Mouse (Mus musculus) embryo, embryonic 10 days (tissue): ENCODE data around the gene Phactr1.

Source experiments
- DNase-seq: peaks from one replicate; pipeline ENCODE4 v3.0.0-alpha.2; 2015; ENCODE audit warnings: low spot score

Gene Phactr1

DNA sequence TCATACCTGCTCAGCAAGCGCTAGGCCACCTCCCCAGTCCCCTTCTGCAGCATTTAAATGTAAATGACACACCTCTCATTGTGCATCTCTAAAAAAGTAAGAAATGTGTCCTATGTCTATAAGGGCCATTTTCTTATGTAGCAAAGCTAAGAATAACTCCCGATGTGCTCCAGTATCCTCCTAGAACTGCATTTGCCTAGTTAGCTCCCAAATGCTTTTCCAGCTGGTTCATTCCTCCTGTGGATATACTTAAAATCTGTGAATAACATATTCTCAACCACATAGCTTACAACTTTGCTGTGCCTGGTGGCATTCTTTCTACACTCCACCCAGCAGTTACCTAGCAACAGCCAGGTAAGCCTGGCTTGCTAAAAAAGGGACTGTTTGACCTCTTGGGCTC is 349.8 kb downstream of the Phactr1 start:
- DNase-seq: no peak

DNA sequence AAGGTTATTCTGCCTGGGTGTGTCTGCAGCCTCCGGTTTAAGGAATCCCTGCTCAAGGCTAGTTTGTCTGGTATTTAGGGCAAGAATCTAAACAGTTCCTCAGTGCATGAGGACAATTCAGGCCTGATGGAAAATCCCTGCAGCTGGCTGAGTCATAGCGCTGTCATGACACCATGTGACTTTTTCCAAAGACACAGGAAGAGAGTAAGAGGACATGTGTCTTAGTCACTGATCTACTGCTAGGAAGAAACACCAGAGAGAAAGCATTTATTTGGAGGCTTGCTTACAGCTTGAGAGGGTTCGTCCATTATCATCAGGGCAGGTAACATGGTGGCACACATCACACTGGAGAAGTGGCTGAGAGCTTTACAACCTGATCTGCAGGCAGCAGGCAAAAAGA is 352.0 kb downstream of the Phactr1 start:
- DNase-seq: no peak

DNA sequence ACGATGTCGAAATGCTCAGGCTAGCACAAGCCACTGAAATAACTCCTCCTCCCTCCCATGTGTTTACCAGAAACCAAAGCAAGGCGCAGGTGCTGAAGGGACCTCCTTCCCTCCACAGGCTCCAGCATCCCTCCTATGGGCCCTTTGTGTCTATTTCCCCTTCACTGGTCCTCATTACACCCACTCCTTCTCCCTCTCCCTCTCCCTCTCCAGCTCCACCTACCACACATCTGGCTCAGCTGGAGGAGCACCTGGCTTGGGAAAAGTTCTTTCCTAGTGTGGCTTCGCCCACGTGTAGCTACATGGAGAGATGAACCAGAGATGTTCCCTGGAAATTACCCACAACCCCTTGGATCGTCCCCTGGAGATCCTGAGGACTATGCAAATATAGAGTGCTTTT is 356.1 kb downstream of the Phactr1 start:
- no peak for DNase-seq

DNA sequence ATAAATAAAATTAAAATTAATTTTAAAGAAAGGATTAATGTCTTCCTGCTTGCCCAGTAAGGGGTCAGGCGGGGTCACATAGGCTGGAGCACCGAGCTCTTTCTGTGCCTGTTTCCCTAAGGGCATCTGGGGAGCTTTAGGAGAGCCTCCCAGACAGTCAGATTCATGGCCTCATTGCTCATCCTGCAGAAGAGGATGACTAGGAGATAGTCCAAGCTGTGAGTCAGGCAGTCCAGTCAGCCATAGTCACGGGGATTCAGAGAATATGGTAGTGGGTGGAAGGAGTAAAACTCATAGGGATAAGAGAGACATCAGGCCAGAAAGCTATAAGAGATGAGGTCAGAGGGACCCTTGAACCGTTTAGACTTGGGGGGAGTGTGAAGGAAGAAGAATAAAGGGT is 362.3 kb downstream of the Phactr1 start:
- DNase-seq: no peak

GRCm38 (mm10) chr13:43048553-43048952 is 368.1 kb downstream of the Phactr1 start:
- no peak for DNase-seq

DNA sequence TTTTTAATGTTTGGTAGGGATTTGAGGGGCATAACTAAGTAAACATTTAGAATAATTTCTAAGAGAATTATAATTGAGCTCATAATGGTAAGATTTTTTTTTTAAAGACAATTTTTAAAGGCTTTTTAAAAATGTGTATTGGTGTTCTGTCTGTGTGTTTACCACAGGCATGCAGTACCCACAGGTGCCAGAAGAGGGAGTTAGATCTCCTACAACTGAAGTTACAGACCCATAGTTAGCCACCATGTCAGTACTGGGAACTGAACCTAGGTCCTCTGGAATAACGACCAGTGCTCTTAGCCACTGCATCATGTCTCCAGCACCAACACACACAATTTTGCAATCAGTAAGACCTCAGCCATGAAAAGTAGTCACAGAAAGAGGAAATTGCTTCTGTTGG is 372.8 kb downstream of the Phactr1 start:
- DNase-seq: no peak

DNA sequence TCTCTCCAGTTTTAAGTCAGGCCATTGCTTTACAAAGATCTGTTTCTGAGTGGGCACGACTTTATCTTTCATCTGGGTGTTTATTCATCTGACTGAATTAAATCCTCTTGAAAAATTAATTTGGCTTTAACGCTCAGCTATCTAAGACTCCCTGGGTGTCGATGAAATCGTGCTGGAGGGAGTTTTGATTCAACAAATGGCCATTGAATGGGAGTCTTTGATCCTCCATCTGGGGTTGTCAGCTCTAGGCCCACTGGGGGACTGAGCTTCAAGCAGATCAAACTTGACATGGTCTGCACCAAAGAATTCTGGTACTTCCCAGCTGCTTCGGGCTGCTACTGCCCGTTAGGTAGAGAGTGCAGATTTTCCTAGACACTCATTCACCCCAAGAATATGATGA is 374.7 kb downstream of the Phactr1 start:
- no peak for DNase-seq

DNA sequence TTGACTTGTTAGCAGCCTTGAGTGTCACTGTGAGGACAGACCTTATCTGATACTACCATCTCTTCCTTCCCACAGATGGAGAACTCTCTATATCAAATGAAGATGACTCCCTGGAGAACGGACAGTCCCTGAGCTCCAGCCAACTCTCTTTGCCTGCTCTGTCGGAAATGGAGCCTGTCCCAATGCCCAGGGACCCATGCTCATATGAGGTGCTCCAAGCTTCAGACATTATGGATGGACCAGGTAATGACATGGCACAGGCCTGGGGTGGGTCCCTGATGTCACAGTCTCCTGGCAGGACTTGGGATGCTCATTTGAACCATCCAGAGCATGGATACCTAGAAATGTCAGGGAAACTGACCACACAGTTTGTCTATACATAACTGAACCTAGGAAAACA is 376.7 kb downstream of the Phactr1 start:
- no peak for DNase-seq

- no peak for DNase-seq
Observed at GRCm38 (mm10) chr13:43063355-43063754, 382.9 kb downstream of the Phactr1 start.

DNA sequence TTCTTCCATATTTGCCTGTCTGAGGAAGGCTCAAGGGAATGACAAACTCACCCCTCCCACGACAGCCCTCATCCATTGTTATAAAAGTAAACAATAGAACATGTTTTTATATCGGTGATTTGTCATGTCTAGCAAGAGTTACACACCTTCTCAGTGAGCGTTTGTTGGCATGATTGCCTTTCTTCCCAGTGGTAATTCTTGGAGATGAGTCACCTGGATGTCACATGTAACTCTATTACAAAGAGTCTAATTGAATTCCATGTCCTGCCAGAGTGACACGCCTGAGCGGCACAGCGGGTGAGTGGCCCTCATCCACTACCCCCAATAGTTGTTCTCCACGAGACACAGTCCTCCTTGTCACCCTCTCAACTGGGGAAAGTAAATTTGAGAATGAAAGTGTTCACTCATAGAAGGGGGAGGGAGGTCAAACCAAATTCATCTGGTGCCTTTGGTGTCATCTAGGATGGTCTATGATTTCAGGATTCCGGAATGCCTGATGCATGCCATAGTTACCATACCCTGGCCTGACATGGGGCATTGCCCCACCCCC is 388.4 kb downstream of the Phactr1 start:
- no peak for DNase-seq

DNA sequence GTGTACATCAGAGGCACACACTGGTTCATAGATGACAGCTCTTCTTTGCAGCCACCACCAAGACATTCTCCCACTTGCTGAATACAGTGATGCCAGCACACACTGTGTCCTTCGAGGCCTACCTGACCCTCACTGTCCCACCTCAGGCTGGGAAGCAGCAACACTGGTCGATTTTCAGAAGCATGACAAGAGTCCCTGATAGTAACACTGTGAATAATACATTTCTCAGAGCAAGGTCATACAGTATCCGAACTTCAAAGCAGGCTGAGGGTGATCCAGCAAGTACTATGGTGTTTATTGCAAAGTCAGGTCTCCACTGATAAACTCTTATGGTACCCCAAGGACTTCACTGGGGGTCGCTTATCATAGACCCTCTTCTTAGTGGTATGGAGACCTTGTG is 390.1 kb downstream of the Phactr1 start:
- no peak for DNase-seq

- no peak for DNase-seq
Observed at GRCm38 (mm10) chr13:43070971-43071370, 390.5 kb downstream of the Phactr1 start.

DNA sequence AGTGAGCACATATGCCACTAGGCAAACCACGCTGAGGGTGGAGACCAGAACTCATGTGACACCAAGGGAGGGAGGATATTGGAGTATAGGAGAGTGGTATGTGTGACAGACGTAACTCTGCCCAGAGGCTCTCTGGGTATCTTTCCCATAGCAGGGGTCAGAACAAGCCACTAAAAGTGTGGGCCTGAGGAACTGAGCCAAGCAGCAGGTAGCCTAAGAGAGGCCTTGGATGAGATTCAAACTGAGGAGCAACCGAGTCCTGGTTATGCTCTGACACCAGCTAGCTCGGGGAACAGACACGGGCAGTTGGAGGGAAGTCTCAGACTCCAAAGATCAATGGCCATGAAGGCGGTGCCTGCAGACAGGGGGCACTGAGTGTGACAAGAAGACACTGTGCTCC is 395.0 kb downstream of the Phactr1 start:
- no peak for DNase-seq

- no peak for DNase-seq
Observed at GRCm38 (mm10) chr13:43077485-43077884, 397.1 kb downstream of the Phactr1 start.

DNA sequence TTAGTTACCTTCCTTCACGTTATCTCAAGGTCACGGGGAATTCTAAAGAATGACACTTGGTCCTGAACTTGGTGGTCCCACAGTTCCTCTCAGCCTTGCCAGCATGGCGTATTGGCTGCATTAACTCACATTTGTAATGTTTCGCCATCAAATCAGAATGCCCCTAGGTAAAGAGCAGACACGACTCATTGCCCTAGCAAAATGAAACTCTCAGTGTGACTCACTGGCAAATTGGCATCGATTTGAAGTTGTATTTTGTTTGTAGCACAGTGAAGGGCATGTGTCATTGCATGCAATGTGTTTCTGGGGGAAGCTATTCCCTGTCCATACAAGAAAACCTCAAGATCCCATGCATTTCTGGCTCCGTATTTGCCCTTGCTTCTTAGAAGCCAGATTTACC is 404.8 kb downstream of the Phactr1 start:
- DNase-seq: no peak

GRCm38 (mm10) chr13:43094365-43094764 is 413.9 kb downstream of the Phactr1 start:
- peak; percentile 71 for DNase-seq

- DNase-seq: no peak
Observed at GRCm38 (mm10) chr13:43102943-43103342, 422.5 kb downstream of the Phactr1 start.

DNA sequence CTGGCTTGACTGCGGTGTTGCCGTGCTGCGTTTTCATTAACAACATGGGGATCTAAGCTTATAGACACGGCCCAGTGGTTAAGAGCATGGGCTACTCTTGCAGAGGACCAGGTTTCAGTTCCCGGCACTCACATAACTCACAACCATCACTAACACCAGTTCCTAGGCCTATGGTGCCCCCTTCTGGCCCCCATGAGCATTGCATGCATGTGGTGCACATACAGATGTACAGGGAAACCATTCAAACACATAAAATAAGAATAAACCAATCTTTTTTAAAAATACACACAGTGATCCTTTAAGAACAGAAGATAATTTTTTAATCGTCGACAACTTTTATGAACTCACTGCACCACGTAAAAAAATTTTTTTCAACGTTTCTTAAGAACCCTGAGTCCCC is 424.1 kb downstream of the Phactr1 start:
- DNase-seq: no peak

GRCm38 (mm10) chr13:43112280-43112679 is 431.9 kb downstream of the Phactr1 start:
- DNase-seq: no peak

DNA sequence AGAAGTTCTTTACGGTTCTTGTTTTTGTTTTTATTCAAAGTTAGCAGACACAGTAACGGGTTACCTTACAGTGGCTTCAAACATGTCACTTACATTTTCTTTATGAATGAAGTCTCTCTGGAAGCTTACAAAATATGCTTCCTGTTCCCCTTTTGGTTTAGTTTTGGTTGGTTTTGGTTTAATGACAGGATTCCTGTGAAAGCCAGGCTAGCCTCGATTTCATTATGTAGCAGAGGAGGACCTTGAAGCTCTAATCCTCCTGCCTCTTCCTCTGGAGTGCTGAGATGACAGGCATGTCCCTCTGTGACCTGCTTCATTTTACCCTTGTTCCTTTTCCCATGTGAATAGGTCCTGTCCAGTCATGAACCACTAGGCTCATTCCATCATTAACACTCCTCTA is 432.3 kb downstream of the Phactr1 start:
- DNase-seq: no peak

DNA sequence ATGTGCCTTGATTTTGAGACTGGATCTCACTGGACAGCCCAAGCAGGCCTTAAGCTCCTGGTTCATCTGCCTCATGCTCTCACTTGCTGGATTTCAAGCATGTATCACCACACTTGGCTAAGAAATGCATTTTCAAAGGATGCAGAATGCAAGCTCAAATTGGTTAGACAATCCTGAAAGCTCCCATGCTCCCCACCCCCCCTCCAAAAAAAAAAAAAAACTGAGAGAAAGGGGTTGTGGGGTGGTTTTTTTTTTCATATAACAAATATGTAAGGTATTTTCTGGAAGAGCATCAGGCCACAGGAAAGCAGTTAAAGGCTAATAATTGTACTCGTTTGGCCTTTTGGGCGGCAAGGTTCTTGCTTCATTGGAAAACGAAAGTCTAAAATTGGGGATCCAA is 432.7 kb downstream of the Phactr1 start:
- DNase-seq: no peak

GRCm38 (mm10) chr13:43122306-43123070 is 442.1 kb downstream of the Phactr1 start:
- DNase-seq: peak; percentile 12

DNA sequence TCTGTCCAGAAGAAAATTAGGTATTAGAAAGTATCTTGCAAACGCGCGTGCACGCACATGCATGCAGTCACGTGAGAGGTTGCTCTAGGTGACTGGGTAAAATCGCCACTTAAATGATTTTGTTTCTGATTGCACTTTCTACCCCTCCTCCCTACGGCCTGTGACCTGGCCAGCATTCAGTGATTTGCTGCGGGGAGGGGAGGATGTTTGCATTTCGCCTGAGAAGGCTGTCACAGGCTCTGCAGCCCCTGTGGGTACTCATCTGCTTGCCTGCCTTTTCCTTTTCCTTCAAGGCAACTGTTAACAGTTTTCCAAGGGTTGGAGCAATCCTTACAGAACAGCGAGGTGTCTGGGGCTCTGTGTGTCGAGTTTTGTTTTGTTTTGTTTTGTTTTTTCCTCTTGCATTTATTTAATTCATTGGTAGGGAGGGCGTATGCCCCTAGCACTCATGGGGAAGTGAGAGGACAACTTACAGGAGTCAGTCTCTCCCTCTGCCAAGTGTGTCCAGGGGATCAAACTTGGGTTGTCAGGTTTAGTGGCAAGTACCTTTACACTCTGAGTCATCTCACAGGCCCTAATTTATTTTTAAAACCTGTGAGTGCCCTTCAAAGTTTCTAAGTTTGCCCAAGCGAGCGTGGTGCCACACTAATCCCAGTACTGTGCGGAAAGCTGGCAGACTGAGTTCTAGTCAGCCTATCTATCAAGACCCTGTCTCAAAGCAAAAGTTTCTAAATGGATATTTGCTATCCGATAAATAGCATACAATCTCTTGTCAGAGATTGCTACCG is 443.7 kb downstream of the Phactr1 start:
- DNase-seq: peak; percentile 51
